Mouse (Mus musculus): ENCODE results near the gene Usp48.

DNA sequence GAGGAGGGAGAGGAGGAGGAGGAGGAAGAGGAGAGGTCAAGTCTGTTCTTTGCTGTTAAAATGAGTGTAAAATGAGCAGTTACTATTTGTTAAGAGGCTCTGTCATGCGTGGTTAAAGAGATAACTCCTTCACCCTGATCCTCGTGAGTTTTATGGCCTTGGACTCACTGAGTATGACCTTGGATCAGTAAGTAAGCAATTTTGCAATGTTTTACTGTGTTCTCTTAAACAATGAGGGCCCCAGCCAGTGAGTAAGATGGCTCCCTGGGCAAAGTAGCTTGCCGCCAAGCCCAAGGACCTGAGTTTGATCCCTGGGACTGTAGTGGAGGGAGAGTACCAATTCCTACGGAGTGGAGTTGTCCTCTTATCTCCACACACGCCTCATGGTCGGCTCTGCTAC, 107.4 kb downstream of the Usp48 start:
- TF ChIP-seq POLR2A (IDR thresholded peaks at IDR 0.05; ENCODE audit: control insufficient read depth, extremely low read depth, insufficient read depth, low read length, poor library complexity), result no peak
- no peak for TF ChIP-seq CTCF (IDR thresholded peaks at IDR 0.05; ENCODE audit: borderline replicate concordance, control insufficient read depth, extremely low read depth, insufficient read depth, low read length, poor library complexity)
